Mouse (Mus musculus) liver, adult 2 months (tissue): Measurements from ENCODE around the gene Rtkn2.

ENCODE experiments used
- CTCF ChIP-seq: fragments of 200-500 bp; IDR thresholded peaks from 2 replicates; pipeline ENCODE4 v1.5.1; 2011; ENCODE audit warnings: low read depth, low read length, control low read depth
- POLR2A ChIP-seq: fragments of 200-500 bp; IDR thresholded peaks from 2 replicates; pipeline ENCODE4 v1.6.1; 2011; ENCODE audit warnings: low read length, control low read depth; ENCODE audit not compliant: insufficient read depth; ENCODE audit errors: extremely low read depth

DNA sequence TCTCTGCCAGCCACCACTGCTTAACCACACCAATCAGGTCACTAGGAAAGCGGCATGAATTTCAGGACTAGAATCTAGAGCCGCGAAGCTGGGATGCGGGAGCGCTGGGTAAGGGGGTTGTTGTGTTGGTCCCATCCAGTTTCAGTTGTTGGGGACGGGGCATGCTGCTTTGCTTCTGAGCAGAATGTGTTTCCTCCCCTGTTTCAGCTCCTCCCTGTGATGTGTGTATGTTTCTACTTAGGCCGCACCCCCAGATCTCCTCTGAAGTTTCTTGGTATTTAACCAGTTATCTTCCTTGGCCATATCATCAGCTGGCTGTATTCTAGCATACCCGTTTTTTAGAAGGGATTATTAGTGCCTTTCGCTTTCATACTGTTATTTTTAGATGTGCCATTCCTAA is 29.9 kb downstream of the Rtkn2 start:
- TF ChIP-seq POLR2A (no peak), CTCF (no peak)
